ENCODE assay signal across 19 mouse cellular contexts in genomic region chr6:39004003-39004473, GRCm38 (mm10).
A peak's percentile ranks its signal among the peaks of the same experiment; 100 is the strongest.
DNase-seq lines count a peak whose midpoint lies in the region; ATAC-seq and TF ChIP-seq lines count a peak whose summit lies in the region.
"Had no signal": no experiment of that assay in that cellular context is flagged by ENCODE, and none has a peak within 500 bp of the region (broad histone marks: within the 10 kb centered on the region; RNA-seq: fewer than 3 reads in every experiment).

No protein-coding gene starts in this region.

- H3K4me2 ChIP-seq in kidney, embryonic 15.5 days: no peak overlapping the region
- no peak overlapping the region for H3K4me2 ChIP-seq in hindbrain, postnatal 0 days (ENCODE audit: low read depth, low read length)
- H3K4me2 ChIP-seq: heart, embryonic 11.5 days; intestine, embryonic 15.5 days; limb, embryonic 12.5 days; lung, embryonic 15.5 days; midbrain, embryonic 12.5 days had no signal

- H3K27ac ChIP-seq in brown adipose tissue, adult 24 weeks (replicated peaks; ENCODE audit: low read depth, low read length): peak overlapping the region; percentile 12
- H3K27ac ChIP-seq in kidney, embryonic 15.5 days: peak overlapping the region; percentile 28
- H3K27ac ChIP-seq in hindbrain, postnatal 0 days: no peak overlapping the region
- no peak overlapping the region for H3K27ac ChIP-seq in forebrain, embryonic 10.5 days
- H3K27ac ChIP-seq: hindbrain, embryonic 10.5 days; intestine, embryonic 15.5 days; limb, embryonic 12.5 days; lung, embryonic 15.5 days; midbrain, embryonic 12.5 days had no signal

- ATAC-seq in kidney, embryonic 15.5 days (replicated peaks; ENCODE audit: low FRiP score): 0 out of 2 replicates have a peak, but pooled peaks have one; percentile 9
- ATAC-seq in neutrophil, adult 5-6 weeks (ENCODE audit: extremely low read depth, insufficient number of reproducible peaks, low FRiP score, poor library complexity, severe bottlenecking): peak; percentile 40; the same call in 1 of the 2 replicates
- ATAC-seq in hindbrain, postnatal 0 days: no peak
- ATAC-seq: CD4-positive, CD25-positive, alpha-beta regulatory T cell, adult 4 months; intestine, embryonic 15.5 days had no signal

- no peaks in the 10 kb centered on the region for H3K9me3 ChIP-seq in kidney, embryonic 15.5 days (replicated peaks)
- no peaks in the 10 kb centered on the region for H3K9me3 ChIP-seq in hindbrain, postnatal 0 days (ENCODE audit: low read length)
- H3K9me3 ChIP-seq in forebrain, embryonic 10.5 days: no peaks in the 10 kb centered on the region
- H3K9me3 ChIP-seq: hindbrain, embryonic 10.5 days; intestine, embryonic 15.5 days; limb, embryonic 12.5 days; lung, embryonic 15.5 days; midbrain, embryonic 12.5 days had no signal

- peak; percentile 91 for DNase-seq in heart, adult 11 months
- DNase-seq in heart, adult 8-10 months (ENCODE audit: low spot score): no peak
- no peak for DNase-seq in hindbrain, postnatal 0 days (ENCODE audit: low spot score)
- DNase-seq in forebrain, embryonic 10.5 days (ENCODE audit: extremely low spot score, low spot score): no peak
- DNase-seq: cerebellum, adult 11-12 months; embryo, embryonic 11 days; layer of hippocampus, postnatal 36 days; retina, postnatal 1 day; thymus, postnatal 14 days had no signal

- WGBS in kidney, embryonic 15.5 days: 40% methylated on average over 12 of the region's 12 CpGs
- WGBS in hindbrain, postnatal 0 days: 84% methylated on average over 12 of the region's 12 CpGs
- 87% methylated on average over 12 of the region's 12 CpGs for WGBS in forebrain, embryonic 10.5 days

- no peak overlapping the region for H3K9ac ChIP-seq in kidney, embryonic 15.5 days
- no peak overlapping the region for H3K9ac ChIP-seq in hindbrain, postnatal 0 days (replicated peaks; ENCODE audit: low read length)
- H3K9ac ChIP-seq: intestine, embryonic 15.5 days; limb, embryonic 12.5 days; lung, embryonic 15.5 days; midbrain, embryonic 12.5 days had no signal

- H3K27me3 ChIP-seq in kidney, embryonic 15.5 days: no peaks in the 10 kb centered on the region
- no peaks in the 10 kb centered on the region for H3K27me3 ChIP-seq in hindbrain, postnatal 0 days (ENCODE audit: insufficient read depth, low read length)
- no peaks in the 10 kb centered on the region for H3K27me3 ChIP-seq in forebrain, embryonic 10.5 days (ENCODE audit: poor library complexity, severe bottlenecking)
- H3K27me3 ChIP-seq: intestine, embryonic 15.5 days; limb, embryonic 12.5 days; lung, embryonic 15.5 days; midbrain, embryonic 12.5 days had no signal

- no peak overlapping the region for H3K4me3 ChIP-seq in brown adipose tissue, adult 24 weeks (ENCODE audit: insufficient read depth, low read depth, low read length)
- H3K4me3 ChIP-seq in kidney, embryonic 15.5 days (replicated peaks): no peak overlapping the region
- no peak overlapping the region for H3K4me3 ChIP-seq in hindbrain, postnatal 0 days (ENCODE audit: low read length)
- no peak overlapping the region for H3K4me3 ChIP-seq in forebrain, embryonic 10.5 days
- H3K4me3 ChIP-seq: hindbrain, embryonic 10.5 days; intestine, embryonic 15.5 days; limb, embryonic 12.5 days; lung, embryonic 15.5 days; midbrain, embryonic 12.5 days had no signal

- no peaks in the 10 kb centered on the region for H3K36me3 ChIP-seq in kidney, embryonic 15.5 days
- H3K36me3 ChIP-seq in hindbrain, postnatal 0 days (ENCODE audit: insufficient read depth, low read length): no peaks in the 10 kb centered on the region
- no peaks in the 10 kb centered on the region for H3K36me3 ChIP-seq in forebrain, embryonic 10.5 days (replicated peaks)
- H3K36me3 ChIP-seq: hindbrain, embryonic 10.5 days; intestine, embryonic 15.5 days; limb, embryonic 12.5 days; lung, embryonic 15.5 days; midbrain, embryonic 12.5 days had no signal

- no peak for TF ChIP-seq CTCF in hindbrain, postnatal 0 days (IDR thresholded peaks at IDR 0.05; ENCODE audit: low read depth)

- H3K4me1 ChIP-seq in brown adipose tissue, adult 24 weeks (ENCODE audit: control insufficient read depth, insufficient read depth, insufficient read length, low read length): no peaks in the 10 kb centered on the region
- peaks cover 39% of the 10 kb centered on the region for H3K4me1 ChIP-seq in kidney, embryonic 15.5 days
- H3K4me1 ChIP-seq in hindbrain, postnatal 0 days (ENCODE audit: insufficient read depth, low read length): 0 out of 2 replicates have a peak, but pooled peaks cover 9% of the 10 kb centered on the region
- peaks cover 24% of the 10 kb centered on the region for H3K4me1 ChIP-seq in forebrain, embryonic 10.5 days
- H3K4me1 ChIP-seq: lung, embryonic 15.5 days had no signal

Comparison
In these comparisons a context has a peak if more than half of its experiments do, and no peak if none do; other contexts are left out.
1. H3K27ac ChIP-seq: peak in brown adipose tissue, adult 24 weeks (single experiment) and kidney, embryonic 15.5 days (single experiment); none in hindbrain, postnatal 0 days (single experiment) and forebrain, embryonic 10.5 days (single experiment).